27 mouse cellular contexts compared by ENCODE assay signal in genomic region chr12:105129494-105130205, GRCm38 (mm10). TPM values are rescaled to one million over a fixed set of nuclear protein-coding genes. Genes with fewer than 3 reads are reported as not detected.
A peak's percentile ranks its signal among the peaks of the same experiment; 100 is the strongest.
DNase-seq lines count a peak whose midpoint lies in the region; ATAC-seq lines count a peak whose summit lies in the region.
"Not testable (repeated sequence)": the region's sequence is repeated elsewhere in the genome, so short reads cannot be mapped to it uniquely, and the experiment has no call there.
"Had no signal": no experiment of that assay in that cellular context is flagged by ENCODE, and none has a peak within 500 bp of the region (broad histone marks: within the 10 kb centered on the region; RNA-seq: fewer than 3 reads in every experiment).

No protein-coding gene starts in this region.

- not testable (repeated sequence) for H3K36me3 ChIP-seq in heart, embryonic 10.5 days; limb, embryonic 10.5 days

- H3K27ac ChIP-seq in heart, embryonic 10.5 days; limb, embryonic 10.5 days: not testable (repeated sequence)

- H3K9me3 ChIP-seq in heart, embryonic 10.5 days; limb, embryonic 10.5 days (replicated peaks): not testable (repeated sequence)

- peak; percentile 57 for DNase-seq in heart, embryonic 10.5 days (ENCODE audit: low spot score)
- DNase-seq in limb, embryonic 10.5 days (ENCODE audit: low spot score), result peak; percentile 7

- peak; percentile 74 for ATAC-seq in erythroblast, adult 5-6 weeks (replicated peaks; ENCODE audit: low FRiP score, poor library complexity, severe bottlenecking)
- peak; percentile 65 for ATAC-seq in granulocyte monocyte progenitor cell, adult 5-6 weeks (replicated peaks; ENCODE audit: poor library complexity, severe bottlenecking)
- peak; percentile 84 for ATAC-seq in megakaryocyte progenitor cell, adult 5-6 weeks (replicated peaks; ENCODE audit: poor library complexity)

- H3K4me1 ChIP-seq in heart, embryonic 10.5 days; limb, embryonic 10.5 days: not testable (repeated sequence)

- not testable (repeated sequence) for H3K4me3 ChIP-seq in heart, embryonic 10.5 days; limb, embryonic 10.5 days

- WGBS in heart, embryonic 10.5 days, result 56% methylated on average over 3 of the region's 3 CpGs
- WGBS in limb, embryonic 10.5 days, result 59% methylated on average over 3 of the region's 3 CpGs

- not testable (repeated sequence) for H3K27me3 ChIP-seq in heart, embryonic 10.5 days (ENCODE audit: insufficient read depth, poor library complexity, severe bottlenecking); limb, embryonic 10.5 days (ENCODE audit: low read depth, poor library complexity, severe bottlenecking)

RNA-seq across cellular contexts. Expression of gene Tcl1b2, which starts 16.2 kb away (rescaled TPM):
- not detected in 2 replicates for total RNA-seq in erythroblast, adult 5-6 weeks (2015; ENCODE audit: low replicate concordance)
- 0.51 TPM in 1 of 2 replicates, not detected in the other for total RNA-seq in erythroblast, adult 5-6 weeks (2017; ENCODE audit: low replicate concordance)
- total RNA-seq in granulocyte monocyte progenitor cell, adult 5-6 weeks (2014; fragmentation: Nextera tagmentation), result not detected in 2 replicates
- not detected in 2 replicates for total RNA-seq in granulocyte monocyte progenitor cell, adult 5-6 weeks (2017)
- not detected in 2 replicates for polyA plus RNA-seq in heart, embryonic 10.5 days (2016; fragmentation: Nextera tagmentation; extraction: Ambion mirVana)
- polyA plus RNA-seq in limb, embryonic 10.5 days (2016; fragmentation: Nextera tagmentation; extraction: Ambion mirVana), result not detected in 2 replicates
- total RNA-seq in megakaryocyte progenitor cell, adult 5-6 weeks (2015), result not detected in 2 replicates
- total RNA-seq in megakaryocyte progenitor cell, adult 5-6 weeks (2017), result not detected in 2 replicates
- total RNA-seq: adrenal gland, adult 8-10 months; adrenal gland, postnatal 25 days; ES-E14; gastrocnemius, postnatal 10 days; gastrocnemius, postnatal 36 days; heart, adult 18-20 months; heart, postnatal 25 days had no signal
- polyA plus RNA-seq: activated CD4-positive, CD25-positive, alpha-beta regulatory T cell, adult 4 months; C2C12; CD4-positive, CD25-positive, alpha-beta regulatory T cell, adult 4 months; embryonic facial prominence, embryonic 11.5 days; embryonic facial prominence, embryonic 14.5 days; forebrain, embryonic 12.5 days; forebrain, embryonic 15.5 days; heart, embryonic 11.5 days; heart, embryonic 14.5 days; heart, postnatal 0 days; hindbrain, embryonic 10.5 days; hindbrain, embryonic 13.5 days; hindbrain, embryonic 16.5 days; intestine, embryonic 15.5 days had no signal

RNA-seq across cellular contexts. Expression of gene Tcl1b1, which starts 29.8 kb away (rescaled TPM):
- total RNA-seq in erythroblast, adult 5-6 weeks (2015; ENCODE audit: low replicate concordance), result not detected in 2 replicates
- not detected in 2 replicates for total RNA-seq in erythroblast, adult 5-6 weeks (2017; ENCODE audit: low replicate concordance)
- not detected in 2 replicates for total RNA-seq in granulocyte monocyte progenitor cell, adult 5-6 weeks (2014; fragmentation: Nextera tagmentation)
- not detected in 2 replicates for total RNA-seq in granulocyte monocyte progenitor cell, adult 5-6 weeks (2017)
- polyA plus RNA-seq in heart, embryonic 10.5 days (2016; fragmentation: Nextera tagmentation; extraction: Ambion mirVana), result not detected in 2 replicates
- not detected in 2 replicates for polyA plus RNA-seq in limb, embryonic 10.5 days (2016; fragmentation: Nextera tagmentation; extraction: Ambion mirVana)
- total RNA-seq in megakaryocyte progenitor cell, adult 5-6 weeks (2015), result not detected in 2 replicates
- not detected in 2 replicates for total RNA-seq in megakaryocyte progenitor cell, adult 5-6 weeks (2017)
- total RNA-seq: adrenal gland, adult 8-10 months; adrenal gland, postnatal 25 days; ES-E14; gastrocnemius, postnatal 10 days; gastrocnemius, postnatal 36 days; heart, adult 18-20 months; heart, postnatal 25 days had no signal
- polyA plus RNA-seq: activated CD4-positive, CD25-positive, alpha-beta regulatory T cell, adult 4 months; brain, embryonic 14.5 days; C2C12; CD4-positive, CD25-positive, alpha-beta regulatory T cell, adult 4 months; embryonic facial prominence, embryonic 11.5 days; embryonic facial prominence, embryonic 14.5 days; forebrain, embryonic 12.5 days; forebrain, embryonic 15.5 days; heart, embryonic 11.5 days; heart, embryonic 14.5 days; heart, postnatal 0 days; hindbrain, embryonic 10.5 days; hindbrain, embryonic 13.5 days; hindbrain, embryonic 16.5 days; intestine, embryonic 15.5 days had no signal

RNA-seq across cellular contexts. Expression of gene Tcl1b5, which starts 46.5 kb away (rescaled TPM):
- total RNA-seq in erythroblast, adult 5-6 weeks (2015; ENCODE audit: low replicate concordance), result not detected in 2 replicates
- total RNA-seq in erythroblast, adult 5-6 weeks (2017; ENCODE audit: low replicate concordance), result not detected in 2 replicates
- not detected in 2 replicates for total RNA-seq in granulocyte monocyte progenitor cell, adult 5-6 weeks (2014; fragmentation: Nextera tagmentation)
- total RNA-seq in granulocyte monocyte progenitor cell, adult 5-6 weeks (2017), result not detected in 2 replicates
- not detected in 2 replicates for polyA plus RNA-seq in heart, embryonic 10.5 days (2016; fragmentation: Nextera tagmentation; extraction: Ambion mirVana)
- not detected in 2 replicates for polyA plus RNA-seq in limb, embryonic 10.5 days (2016; fragmentation: Nextera tagmentation; extraction: Ambion mirVana)
- not detected in 2 replicates for total RNA-seq in megakaryocyte progenitor cell, adult 5-6 weeks (2015)
- not detected in 2 replicates for total RNA-seq in megakaryocyte progenitor cell, adult 5-6 weeks (2017)
- total RNA-seq: adrenal gland, adult 8-10 months; adrenal gland, postnatal 25 days; ES-E14; gastrocnemius, postnatal 10 days; gastrocnemius, postnatal 36 days; heart, adult 18-20 months; heart, postnatal 25 days had no signal
- polyA plus RNA-seq: activated CD4-positive, CD25-positive, alpha-beta regulatory T cell, adult 4 months; brain, embryonic 14.5 days; C2C12; CD4-positive, CD25-positive, alpha-beta regulatory T cell, adult 4 months; embryonic facial prominence, embryonic 11.5 days; embryonic facial prominence, embryonic 14.5 days; forebrain, embryonic 12.5 days; forebrain, embryonic 15.5 days; heart, embryonic 11.5 days; heart, embryonic 14.5 days; heart, postnatal 0 days; hindbrain, embryonic 10.5 days; hindbrain, embryonic 13.5 days; hindbrain, embryonic 16.5 days; intestine, embryonic 15.5 days had no signal
